Mouse (Mus musculus): Measurements from ENCODE around the gene Psmc2.

DNA sequence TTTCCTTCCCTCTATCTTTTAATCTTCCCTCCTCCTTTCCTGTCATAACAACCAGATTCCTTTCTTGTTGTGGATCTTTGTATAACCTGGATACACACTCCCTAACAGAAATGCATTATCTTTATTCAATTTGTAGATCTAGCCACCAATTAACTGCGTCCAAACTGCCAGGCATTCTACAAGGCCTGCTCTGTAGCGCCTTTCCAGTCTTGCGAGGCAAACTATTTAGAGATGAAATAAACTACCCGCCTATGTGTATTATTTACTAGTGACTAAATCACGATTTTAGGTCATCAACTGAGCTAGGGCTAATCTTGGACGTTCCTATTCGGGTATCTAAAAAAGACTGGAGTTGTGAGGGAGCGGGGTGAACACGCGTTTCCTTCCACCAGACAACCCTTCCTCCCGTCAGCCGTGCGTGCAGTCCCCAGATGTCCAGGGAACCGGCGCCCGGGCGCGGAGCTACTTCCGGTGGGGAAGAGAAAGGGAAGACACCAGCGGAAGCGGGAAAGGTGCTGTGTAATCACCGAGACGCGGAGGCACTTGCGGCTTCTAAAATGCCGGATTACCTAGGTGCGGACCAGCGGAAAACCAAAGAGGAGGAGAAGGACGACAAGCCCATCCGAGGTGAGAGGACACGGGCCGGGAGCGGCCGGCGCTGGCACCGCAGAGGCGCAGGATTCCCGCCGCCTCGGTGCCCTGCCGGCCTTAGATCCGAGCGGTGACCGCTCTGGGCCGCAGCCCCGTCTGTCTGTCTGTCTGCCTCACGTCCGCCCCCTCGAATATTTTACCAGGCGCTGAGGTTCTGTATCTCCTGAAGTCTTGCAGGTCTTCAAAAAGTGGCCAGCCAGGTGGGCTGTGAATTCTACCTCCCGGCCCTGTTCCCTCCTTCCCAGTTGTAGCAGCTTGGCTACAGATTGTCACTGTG lies 1.4 kb downstream of the Psmc2 start:
- TF ChIP-seq CTCF (IDR thresholded peaks at IDR 0.05), result no peak
- TF ChIP-seq EP300 (IDR thresholded peaks at IDR 0.05; ENCODE audit: insufficient read depth, low read depth, low read length), result peak; percentile 34; the same call in 1 of the 2 replicates
- peak; percentile 84 for TF ChIP-seq POLR2A (IDR thresholded peaks at IDR 0.05; ENCODE audit: insufficient read depth, low read depth, low read length)

All from heart, adult 2 months (tissue).